Mouse (Mus musculus): ENCODE measurements around the gene Chrm4.

- TF ChIP-seq CTCF (IDR thresholded peaks at IDR 0.05; ENCODE audit: borderline replicate concordance, control insufficient read depth, extremely low read depth, insufficient read depth, low read length, poor library complexity), result no peak
- TF ChIP-seq POLR2A (IDR thresholded peaks at IDR 0.05; ENCODE audit: control insufficient read depth, extremely low read depth, insufficient read depth, low read length, poor library complexity), result no peak
Measured at GRCm38 (mm10) chr2:91878387-91879180, 48.5 kb upstream of the Chrm4 start.
